Mouse (Mus musculus): ENCODE measurements at regions not wholly inside any gene's neighbourhood (a gene's known extent, or its start where the extent isn't known, plus 50 kb on each side); places are given as distances from the start of the nearest gene placed in this dataset.

- no peak overlapping the region for H3K4me3 ChIP-seq (ENCODE audit: insufficient read depth in 1 of 2, low read depth in 2 of 2, low read length in 2 of 2)
- no peak for DNase-seq (ENCODE audit: low read depth in 3 of 3, low spot score in 3 of 3)
Measured at GRCm38 (mm10) chr5:40045288-40045687, 290.0 kb upstream of the Hs3st1 start.

GRCm38 (mm10) chr5:40034452-40034851, 279.2 kb upstream of the Hs3st1 start:
- Histone ChIP-seq H3K9ac (replicated peaks) (no peak overlapping the region), H3K36me3 (replicated peaks; ENCODE audit: control insufficient read depth, insufficient read depth, low read depth) (no peaks in the 10 kb centered on the region), H3K4me1 (replicated peaks; ENCODE audit: control insufficient read depth in 2 of 2, insufficient read depth in 2 of 2, low read length in 1 of 2) (no peaks in the 10 kb centered on the region), H3K27me3 (ENCODE audit: control insufficient read depth, insufficient read depth, low read length) (no peaks in the 10 kb centered on the region), H3K4me3 (ENCODE audit: insufficient read depth in 1 of 2, low read depth in 2 of 2, low read length in 2 of 2) (no peak overlapping the region), H3K9me3 (ENCODE audit: control insufficient read depth, low read length) (no peaks in the 10 kb centered on the region), H3K4me2 (ENCODE audit: low read depth) (no peak overlapping the region), H3K27ac (no peak overlapping the region)
- WGBS (ENCODE audit: insufficient replicate concordance) = 62% methylated on average over 5 of the region's 5 CpGs
- TF ChIP-seq CTCF (IDR thresholded peaks at IDR 0.05; ENCODE audit: low read depth) = no peak
- no peak for TF ChIP-seq EP300 (IDR thresholded peaks at IDR 0.05; ENCODE audit: low read depth)
- no peak for DNase-seq (ENCODE audit: low read depth in 3 of 3, low spot score in 3 of 3)
- no peak for ATAC-seq (ENCODE audit: insufficient read depth)

More at GRCm38 (mm10) chr5:40045288-40045687, 290.0 kb upstream of the Hs3st1 start:
- WGBS (ENCODE audit: insufficient replicate concordance) = 13% methylated on average over 5 of the region's 5 CpGs
- TF ChIP-seq CTCF (IDR thresholded peaks at IDR 0.05; ENCODE audit: low read depth) = no peak
- TF ChIP-seq EP300 (IDR thresholded peaks at IDR 0.05; ENCODE audit: low read depth) = no peak
- ATAC-seq (ENCODE audit: insufficient read depth) = no peak
- Histone ChIP-seq H3K27ac (no peak overlapping the region), H3K9me3 (ENCODE audit: control insufficient read depth, low read length) (no peaks in the 10 kb centered on the region), H3K4me1 (replicated peaks; ENCODE audit: control insufficient read depth in 2 of 2, insufficient read depth in 2 of 2, low read length in 1 of 2) (no peaks in the 10 kb centered on the region), H3K4me2 (ENCODE audit: low read depth) (no peak overlapping the region), H3K9ac (replicated peaks) (no peak overlapping the region), H3K27me3 (ENCODE audit: control insufficient read depth, insufficient read depth, low read length) (no peaks in the 10 kb centered on the region), H3K36me3 (replicated peaks; ENCODE audit: control insufficient read depth, insufficient read depth, low read depth) (no peaks in the 10 kb centered on the region)

GRCm38 (mm10) chr5:40033686-40034085, 278.4 kb upstream of the Hs3st1 start:
- ATAC-seq (ENCODE audit: insufficient read depth) (no peak), DNase-seq (ENCODE audit: low read depth in 3 of 3, low spot score in 3 of 3) (no peak)
- WGBS (ENCODE audit: insufficient replicate concordance) = 48% methylated on average over 2 of the region's 2 CpGs
- Histone ChIP-seq H3K9me3 (ENCODE audit: control insufficient read depth, low read length) (no peaks in the 10 kb centered on the region), H3K4me3 (ENCODE audit: insufficient read depth in 1 of 2, low read depth in 2 of 2, low read length in 2 of 2) (no peak overlapping the region), H3K4me2 (ENCODE audit: low read depth) (no peak overlapping the region), H3K27me3 (ENCODE audit: control insufficient read depth, insufficient read depth, low read length) (no peaks in the 10 kb centered on the region), H3K4me1 (replicated peaks; ENCODE audit: control insufficient read depth in 2 of 2, insufficient read depth in 2 of 2, low read length in 1 of 2) (no peaks in the 10 kb centered on the region), H3K36me3 (replicated peaks; ENCODE audit: control insufficient read depth, insufficient read depth, low read depth) (no peaks in the 10 kb centered on the region), H3K27ac (no peak overlapping the region), H3K9ac (replicated peaks) (no peak overlapping the region)
- TF ChIP-seq CTCF (IDR thresholded peaks at IDR 0.05; ENCODE audit: low read depth) (no peak), EP300 (IDR thresholded peaks at IDR 0.05; ENCODE audit: low read depth) (no peak)

- H3K27ac ChIP-seq = no peak overlapping the region
- no peak overlapping the region for H3K9ac ChIP-seq (replicated peaks)
- DNase-seq (ENCODE audit: low read depth in 3 of 3, low spot score in 3 of 3) = no peak
- H3K27me3 ChIP-seq (ENCODE audit: control insufficient read depth, insufficient read depth, low read length) = no peaks in the 10 kb centered on the region
- no peak overlapping the region for H3K4me3 ChIP-seq (ENCODE audit: insufficient read depth in 1 of 2, low read depth in 2 of 2, low read length in 2 of 2)
- WGBS (ENCODE audit: insufficient replicate concordance) = 61% methylated on average over 6 of the region's 6 CpGs
- H3K4me1 ChIP-seq (replicated peaks; ENCODE audit: control insufficient read depth in 2 of 2, insufficient read depth in 2 of 2, low read length in 1 of 2) = no peaks in the 10 kb centered on the region
- no peak overlapping the region for H3K4me2 ChIP-seq (ENCODE audit: low read depth)
- H3K9me3 ChIP-seq (ENCODE audit: control insufficient read depth, low read length) = no peaks in the 10 kb centered on the region
- no peaks in the 10 kb centered on the region for H3K36me3 ChIP-seq (replicated peaks; ENCODE audit: control insufficient read depth, insufficient read depth, low read depth)
- TF ChIP-seq EP300 (IDR thresholded peaks at IDR 0.05; ENCODE audit: low read depth) (no peak), CTCF (IDR thresholded peaks at IDR 0.05; ENCODE audit: low read depth) (no peak)
- no peak for ATAC-seq (ENCODE audit: insufficient read depth)
Measured at GRCm38 (mm10) chr5:40030261-40030660, 275.0 kb upstream of the Hs3st1 start.

GRCm38 (mm10) chr5:40015946-40016345, 260.7 kb upstream of the Hs3st1 start:
- ATAC-seq (ENCODE audit: insufficient read depth) (no peak), DNase-seq (ENCODE audit: low read depth in 3 of 3, low spot score in 3 of 3) (no peak)
- Histone ChIP-seq H3K9ac (replicated peaks) (no peak overlapping the region), H3K27me3 (ENCODE audit: control insufficient read depth, insufficient read depth, low read length) (no peaks in the 10 kb centered on the region), H3K4me3 (ENCODE audit: insufficient read depth in 1 of 2, low read depth in 2 of 2, low read length in 2 of 2) (no peak overlapping the region), H3K4me2 (ENCODE audit: low read depth) (no peak overlapping the region), H3K9me3 (ENCODE audit: control insufficient read depth, low read length) (no peaks in the 10 kb centered on the region), H3K27ac (no peak overlapping the region), H3K4me1 (replicated peaks; ENCODE audit: control insufficient read depth in 2 of 2, insufficient read depth in 2 of 2, low read length in 1 of 2) (no peaks in the 10 kb centered on the region), H3K36me3 (replicated peaks; ENCODE audit: control insufficient read depth, insufficient read depth, low read depth) (no peaks in the 10 kb centered on the region)
- 73% methylated on average over 14 of the region's 14 CpGs for WGBS (ENCODE audit: insufficient replicate concordance)
- TF ChIP-seq EP300 (IDR thresholded peaks at IDR 0.05; ENCODE audit: low read depth) (no peak), CTCF (IDR thresholded peaks at IDR 0.05; ENCODE audit: low read depth) (no peak)
